Mouse (Mus musculus) embryo, embryonic 11.5 days (tissue): ENCODE measurements at regions not wholly inside any gene's neighbourhood (a gene's known extent, or its start where the extent isn't known, plus 50 kb on each side); places are given as distances from the start of the nearest gene placed in this dataset.

ENCODE experiments used
- DNase-seq: peaks from one replicate; pipeline ENCODE4 v3.0.0-alpha.2; 2012; ENCODE audit warnings: low read depth, low spot score

GRCm38 (mm10) chr16:12903161-12903560, 206.3 kb upstream of the Ercc4 start:
- no peak for DNase-seq

GRCm38 (mm10) chr16:12904937-12905336, 204.5 kb upstream of the Ercc4 start:
- no peak for DNase-seq

- no peak for DNase-seq
These were observed 184.8 kb upstream of the Ercc4 start for GRCm38 (mm10) chr16:12924668-12925067.

GRCm38 (mm10) chr16:12925931-12926330, 183.6 kb upstream of the Ercc4 start:
- DNase-seq: no peak

- no peak for DNase-seq
These were observed 178.4 kb upstream of the Ercc4 start for GRCm38 (mm10) chr16:12931111-12931510.

- no peak for DNase-seq
These were observed 176.5 kb upstream of the Ercc4 start for GRCm38 (mm10) chr16:12932959-12933358.

GRCm38 (mm10) chr16:12934586-12934985, 174.9 kb upstream of the Ercc4 start:
- no peak for DNase-seq

- no peak for DNase-seq
These were observed 174.2 kb upstream of the Ercc4 start for GRCm38 (mm10) chr16:12935266-12935665.

- DNase-seq: no peak
These were observed 172.9 kb upstream of the Ercc4 start for GRCm38 (mm10) chr16:12936571-12936970.

GRCm38 (mm10) chr16:12938563-12938962, 170.9 kb upstream of the Ercc4 start:
- no peak for DNase-seq

- DNase-seq: no peak
These were observed 158.3 kb upstream of the Ercc4 start for GRCm38 (mm10) chr16:12951176-12951575.

GRCm38 (mm10) chr16:12954028-12954427, 155.5 kb upstream of the Ercc4 start:
- no peak for DNase-seq

- no peak for DNase-seq
These were observed 153.1 kb upstream of the Ercc4 start for GRCm38 (mm10) chr16:12956416-12956815.

- no peak for DNase-seq
These were observed 148.6 kb upstream of the Ercc4 start for GRCm38 (mm10) chr16:12960885-12961284.

- no peak for DNase-seq
These were observed 126.8 kb upstream of the Ercc4 start for GRCm38 (mm10) chr16:12982681-12983080.

- DNase-seq: no peak
These were observed 108.1 kb upstream of the Ercc4 start for GRCm38 (mm10) chr16:13001288-13001880.

- DNase-seq: no peak
These were observed 96.6 kb upstream of the Ercc4 start for GRCm38 (mm10) chr16:13012863-13013262.

- no peak for DNase-seq
These were observed 95.4 kb upstream of the Ercc4 start for GRCm38 (mm10) chr16:13013891-13014644.

- no peak for DNase-seq
These were observed 86.6 kb upstream of the Ercc4 start for GRCm38 (mm10) chr16:13022875-13023274.

GRCm38 (mm10) chr16:13025393-13025792, 84.1 kb upstream of the Ercc4 start:
- DNase-seq: no peak

GRCm38 (mm10) chr16:13034136-13034535, 75.3 kb upstream of the Ercc4 start:
- no peak for DNase-seq

GRCm38 (mm10) chr16:13036596-13036995, 72.9 kb upstream of the Ercc4 start:
- DNase-seq: no peak
